Mouse (Mus musculus) bone marrow, adult 2 months (tissue): ENCODE measurements around the gene Tas2r143.

Experiments used
- CTCF ChIP-seq: fragments of 200-500 bp; IDR thresholded peaks from 2 replicates; pipeline ENCODE4 v1.5.1; 2011; ENCODE audit warnings: low read length, control low read depth; ENCODE audit not compliant: control insufficient read depth, insufficient read depth
- POLR2A ChIP-seq: fragments of 200-500 bp; IDR thresholded peaks from 2 replicates; pipeline ENCODE4 v1.6.1; 2011; ENCODE audit warnings: low read depth, mild to moderate bottlenecking, control low read depth, low read length, borderline replicate concordance; ENCODE audit not compliant: control insufficient read depth

- TF ChIP-seq CTCF (no peak), POLR2A (no peak)
Observed at GRCm38 (mm10) chr6:42381221-42381620, 18.8 kb upstream of the Tas2r143 start.
